ENCODE assay signal across 26 mouse cellular contexts in the genomic region with DNA sequence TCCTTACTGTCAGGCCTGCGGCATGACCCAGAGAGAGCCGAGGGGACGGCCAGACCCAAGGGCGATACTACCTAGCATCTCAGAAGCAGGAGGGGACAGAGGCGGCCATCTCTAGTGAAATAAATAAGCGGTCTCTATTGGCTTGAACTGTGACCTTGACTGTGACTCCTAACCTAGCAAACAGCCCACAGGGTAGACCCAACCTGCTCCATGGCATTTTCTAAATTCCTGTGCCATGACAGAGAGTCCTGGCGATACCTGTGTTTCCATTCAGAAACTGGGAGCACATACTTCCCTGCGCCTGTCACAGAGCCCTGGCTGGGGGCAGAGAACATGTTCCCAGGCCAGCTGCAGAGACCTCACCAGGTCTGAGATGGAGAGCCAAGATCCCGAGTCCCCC.
DNase-seq lines count a peak whose midpoint lies in the region; ATAC-seq and TF ChIP-seq lines count a peak whose summit lies in the region.
"Had no signal": no experiment of that assay in that cellular context is flagged by ENCODE, and none has a peak within 500 bp of the region (broad histone marks: within the 10 kb centered on the region; RNA-seq: fewer than 3 reads in every experiment).

No protein-coding gene starts in this region.

- DNase-seq in kidney, adult 18-20 months = peak; percentile 14
- peak; percentile 33 for DNase-seq in kidney, postnatal 14 days
- no peak for DNase-seq in lung, postnatal 0 days (ENCODE audit: low spot score)
- no peak for DNase-seq in lung, adult 2 months
- DNase-seq in ZHBTc4 (ENCODE audit: low read depth, low spot score) = peak; percentile 38
- no peak for DNase-seq in gastrocnemius, postnatal 10 days
- DNase-seq: adrenal gland, adult 2 months; adrenal gland, postnatal 25 days; B cell, adult 2 months; cerebellum, adult 18-20 months; cerebellum, adult 9-11 months; cerebellum, postnatal 36 days; gastrocnemius, adult 2 months; gastrocnemius, postnatal 36 days; heart, adult 11 months; heart, postnatal 10 days; heart, postnatal 4 days had no signal

- H3K4me1 ChIP-seq in kidney, embryonic 15.5 days = no peaks in the 10 kb centered on the region
- H3K4me1 ChIP-seq in kidney, embryonic 14.5 days (ENCODE audit: control insufficient read depth, insufficient read depth, low read length) = no peaks in the 10 kb centered on the region
- no peaks in the 10 kb centered on the region for H3K4me1 ChIP-seq in lung, postnatal 0 days (ENCODE audit: insufficient read depth, low read depth, low read length)
- no peaks in the 10 kb centered on the region for H3K4me1 ChIP-seq in lung, adult 2 months (ENCODE audit: control insufficient read depth, insufficient read depth, low read length)
- H3K4me1 ChIP-seq: embryonic facial prominence, embryonic 13.5 days had no signal

- TF ChIP-seq EP300 in lung, postnatal 0 days (IDR thresholded peaks at IDR 0.05) = 0 out of 2 replicates have a peak, but pooled peaks have one; percentile 39

- H3K36me3 ChIP-seq in kidney, embryonic 15.5 days = no peaks in the 10 kb centered on the region
- no peaks in the 10 kb centered on the region for H3K36me3 ChIP-seq in kidney, embryonic 14.5 days (ENCODE audit: control insufficient read depth, insufficient read depth, low read length)
- no peaks in the 10 kb centered on the region for H3K36me3 ChIP-seq in lung, postnatal 0 days (ENCODE audit: insufficient read depth, low read length)
- H3K36me3 ChIP-seq: embryonic facial prominence, embryonic 13.5 days; forebrain, embryonic 12.5 days; G1E; hindbrain, embryonic 12.5 days had no signal

- H3K27ac ChIP-seq in kidney, embryonic 15.5 days = no peak overlapping the region
- no peak overlapping the region for H3K27ac ChIP-seq in kidney, embryonic 14.5 days (ENCODE audit: low read depth, low read length)
- no peak overlapping the region for H3K27ac ChIP-seq in lung, postnatal 0 days (ENCODE audit: low read length)
- H3K27ac ChIP-seq: embryonic facial prominence, embryonic 13.5 days; forebrain, embryonic 12.5 days; gastrocnemius, adult 2 months; hindbrain, embryonic 12.5 days had no signal

- TF ChIP-seq CTCF in lung, postnatal 0 days (IDR thresholded peaks at IDR 0.05) = no peak
- TF ChIP-seq CTCF in lung, adult 2 months (IDR thresholded peaks at IDR 0.05; ENCODE audit: insufficient read depth, low read length) = no peak

- H3K4me3 ChIP-seq in kidney, embryonic 15.5 days (replicated peaks) = no peak overlapping the region
- H3K4me3 ChIP-seq in kidney, embryonic 14.5 days (ENCODE audit: low read length) = no peak overlapping the region
- no peak overlapping the region for H3K4me3 ChIP-seq in lung, postnatal 0 days (ENCODE audit: low read depth, low read length)
- no peak overlapping the region for H3K4me3 ChIP-seq in lung, adult 2 months (replicated peaks; ENCODE audit: extremely low read depth, low read depth, low read length)
- H3K4me3 ChIP-seq: embryonic facial prominence, embryonic 13.5 days; forebrain, embryonic 12.5 days; gastrocnemius, adult 2 months; hindbrain, embryonic 12.5 days had no signal

- ATAC-seq in kidney, embryonic 15.5 days (replicated peaks; ENCODE audit: low FRiP score) = no peak
- ATAC-seq in kidney, embryonic 14.5 days (ENCODE audit: low FRiP score, low TSS enrichment) = no peak
- ATAC-seq in lung, postnatal 0 days = peak; percentile 64
- ATAC-seq: CD4-positive, CD25-positive, alpha-beta regulatory T cell, adult 4 months; forebrain, embryonic 16.5 days; hindbrain, embryonic 16.5 days had no signal

- TF ChIP-seq POLR2A in lung, adult 2 months (IDR thresholded peaks at IDR 0.05; ENCODE audit: borderline replicate concordance, extremely low read depth, low read depth, low read length) = no peak

- no peak overlapping the region for H3K9ac ChIP-seq in kidney, embryonic 15.5 days
- H3K9ac ChIP-seq in kidney, embryonic 14.5 days (ENCODE audit: low read depth, low read length) = no peak overlapping the region
- H3K9ac ChIP-seq in lung, postnatal 0 days (replicated peaks; ENCODE audit: low read depth) = no peak overlapping the region
- H3K9ac ChIP-seq: embryonic facial prominence, embryonic 13.5 days; forebrain, embryonic 12.5 days; hindbrain, embryonic 12.5 days had no signal

- H3K27me3 ChIP-seq in kidney, embryonic 15.5 days = no peaks in the 10 kb centered on the region
- H3K27me3 ChIP-seq in kidney, embryonic 14.5 days (ENCODE audit: control insufficient read depth, insufficient read depth, low read length) = no peaks in the 10 kb centered on the region
- no peaks in the 10 kb centered on the region for H3K27me3 ChIP-seq in lung, postnatal 0 days (replicated peaks; ENCODE audit: insufficient read depth, low read length)
- H3K27me3 ChIP-seq: embryonic facial prominence, embryonic 13.5 days; forebrain, embryonic 12.5 days; hindbrain, embryonic 12.5 days had no signal

- H3K4me2 ChIP-seq in kidney, embryonic 15.5 days = no peak overlapping the region
- H3K4me2 ChIP-seq in kidney, embryonic 14.5 days (replicated peaks; ENCODE audit: low read depth, low read length) = no peak overlapping the region
- no peak overlapping the region for H3K4me2 ChIP-seq in lung, postnatal 0 days (replicated peaks; ENCODE audit: low read depth, low read length)
- H3K4me2 ChIP-seq: embryonic facial prominence, embryonic 13.5 days; forebrain, embryonic 12.5 days; hindbrain, embryonic 12.5 days had no signal

- no peaks in the 10 kb centered on the region for H3K9me3 ChIP-seq in kidney, embryonic 15.5 days (replicated peaks)
- no peaks in the 10 kb centered on the region for H3K9me3 ChIP-seq in kidney, embryonic 14.5 days (ENCODE audit: control insufficient read depth, low read length)
- H3K9me3 ChIP-seq in lung, postnatal 0 days (ENCODE audit: low read length) = no peaks in the 10 kb centered on the region
- H3K9me3 ChIP-seq: embryonic facial prominence, embryonic 13.5 days; hindbrain, embryonic 12.5 days had no signal

- 87% methylated on average over 9 of the region's 9 CpGs for WGBS in kidney, embryonic 15.5 days
- 85% methylated on average over 9 of the region's 9 CpGs for WGBS in kidney, embryonic 14.5 days
- 64% methylated on average over 9 of the region's 9 CpGs for WGBS in lung, postnatal 0 days
- 79% methylated on average over 9 of the region's 9 CpGs for WGBS in lung, adult 2 months

Comparison
In these comparisons a context has a peak if more than half of its experiments do, and no peak if none do; other contexts are left out.
1. DNase-seq: peak in kidney, adult 18-20 months (single experiment), kidney, postnatal 14 days (single experiment) and ZHBTc4 (single experiment); none in lung, postnatal 0 days (single experiment), lung, adult 2 months (single experiment) and gastrocnemius, postnatal 10 days (single experiment).